Mouse (Mus musculus): ENCODE results near the gene Ufsp1. TPM values are rescaled to one million over a fixed set of nuclear protein-coding genes. Genes with fewer than 3 reads are reported as not detected.
"Not testable (repeated sequence)": the region's sequence is repeated elsewhere in the genome, so short reads cannot be mapped to it uniquely, and the experiment has no call there.

Ufsp1 gene
- polyA plus RNA-seq (2016; fragmentation: Nextera tagmentation; extraction: Ambion mirVana), result 9.6 and 11.0 TPM in 2 replicates

- peak; percentile 95 for DNase-seq (ENCODE audit: low spot score)
- peaks cover 42% of the 10 kb centered on the region for H3K27me3 ChIP-seq (ENCODE audit: low read depth, poor library complexity, severe bottlenecking)
- H3K36me3 ChIP-seq, result peaks cover 44% of the 10 kb centered on the region
- H3K9me3 ChIP-seq (replicated peaks), result no peaks in the 10 kb centered on the region
- peaks cover 55% of the 10 kb centered on the region for H3K4me1 ChIP-seq
- peak within 1 kb of the TSS; percentile 79 for H3K4me3 ChIP-seq
- WGBS, result 0% methylated on average over 52 of the region's 52 CpGs
- H3K27ac ChIP-seq (replicated peaks), result peak within 1 kb of the TSS; percentile 94
These were observed at the start of gene Ufsp1 for GRCm38 (mm10) chr5:137293839-137294743. Ufsp1 (plus strand) TSS chr5:137294629.

DNA sequence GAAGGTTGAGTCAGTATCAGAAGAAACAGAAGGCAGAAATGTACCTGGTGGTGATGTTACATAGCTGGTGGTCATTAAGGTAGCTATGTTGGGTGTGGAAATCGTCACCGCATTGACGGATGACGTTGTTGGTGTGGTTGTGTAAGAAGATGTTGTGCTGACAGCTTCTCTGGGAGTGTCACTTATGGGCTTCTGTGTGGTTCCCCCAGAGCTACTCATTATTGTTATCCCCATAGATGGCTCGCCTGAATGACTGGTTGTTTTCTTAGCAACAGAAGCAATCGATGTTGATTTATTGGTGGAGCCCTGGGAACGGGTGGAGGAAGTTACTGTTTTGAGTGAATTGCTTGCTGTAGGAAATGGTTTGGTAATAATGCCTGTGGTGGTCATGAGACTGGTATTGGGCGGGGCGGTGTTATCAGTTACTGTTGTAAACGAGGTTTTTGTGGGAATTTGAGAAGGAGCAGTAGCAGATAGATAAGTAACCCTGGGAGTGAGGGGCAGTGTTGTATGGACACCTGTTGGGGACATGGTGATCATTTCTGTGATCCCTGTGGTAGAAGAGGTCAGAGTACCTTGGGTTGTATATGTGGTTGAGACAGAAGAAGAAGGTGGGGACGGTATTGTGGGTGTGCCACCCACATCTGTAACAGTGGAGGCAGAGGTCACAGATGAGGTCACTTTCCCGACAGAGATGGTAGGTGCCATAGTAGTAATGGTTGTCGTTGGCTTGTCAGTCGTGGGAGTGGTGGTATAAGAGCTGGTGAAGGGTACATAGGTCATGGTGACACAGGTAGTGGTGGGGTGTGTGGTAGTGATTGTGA lies 30.3 kb upstream of the Ufsp1 start:
- Histone ChIP-seq H3K27ac (replicated peaks) (no peak overlapping the region), H3K9me3 (replicated peaks) (no peaks in the 10 kb centered on the region), H3K36me3 (no peaks in the 10 kb centered on the region), H3K27me3 (ENCODE audit: low read depth, poor library complexity, severe bottlenecking) (no peaks in the 10 kb centered on the region), H3K4me1 (peaks cover 16% of the 10 kb centered on the region), H3K4me3 (no peak overlapping the region)
- WGBS, result 89% methylated on average over 14 of the region's 14 CpGs
- no peak for DNase-seq (ENCODE audit: low spot score)

DNA sequence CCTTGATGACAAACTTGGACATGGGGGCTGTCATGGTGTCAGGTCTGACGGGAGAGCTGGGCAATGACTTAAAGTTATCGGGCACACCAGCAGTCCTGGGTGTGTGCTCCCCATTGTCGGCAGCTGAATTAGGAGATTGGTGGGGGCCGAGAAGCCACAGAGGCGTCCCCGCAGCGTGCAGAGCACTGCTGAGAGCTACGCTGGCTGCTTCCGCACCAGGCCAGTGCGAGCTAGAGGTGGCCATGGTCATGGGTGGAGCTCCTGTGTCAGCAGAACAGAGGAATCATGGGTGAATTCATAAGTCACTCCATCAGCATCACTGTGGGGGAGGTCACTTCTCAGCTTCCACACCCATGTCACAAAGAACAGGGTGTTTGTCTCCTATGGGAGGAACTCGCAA lies 29.6 kb upstream of the Ufsp1 start:
- WGBS, result 92% methylated on average over 11 of the region's 11 CpGs
- Histone ChIP-seq H3K27ac (replicated peaks) (no peak overlapping the region), H3K4me1 (peaks cover 16% of the 10 kb centered on the region), H3K4me3 (no peak overlapping the region), H3K36me3 (no peaks in the 10 kb centered on the region), H3K9me3 (replicated peaks) (no peaks in the 10 kb centered on the region), H3K27me3 (ENCODE audit: low read depth, poor library complexity, severe bottlenecking) (no peaks in the 10 kb centered on the region)
- DNase-seq (ENCODE audit: low spot score), result no peak

DNA sequence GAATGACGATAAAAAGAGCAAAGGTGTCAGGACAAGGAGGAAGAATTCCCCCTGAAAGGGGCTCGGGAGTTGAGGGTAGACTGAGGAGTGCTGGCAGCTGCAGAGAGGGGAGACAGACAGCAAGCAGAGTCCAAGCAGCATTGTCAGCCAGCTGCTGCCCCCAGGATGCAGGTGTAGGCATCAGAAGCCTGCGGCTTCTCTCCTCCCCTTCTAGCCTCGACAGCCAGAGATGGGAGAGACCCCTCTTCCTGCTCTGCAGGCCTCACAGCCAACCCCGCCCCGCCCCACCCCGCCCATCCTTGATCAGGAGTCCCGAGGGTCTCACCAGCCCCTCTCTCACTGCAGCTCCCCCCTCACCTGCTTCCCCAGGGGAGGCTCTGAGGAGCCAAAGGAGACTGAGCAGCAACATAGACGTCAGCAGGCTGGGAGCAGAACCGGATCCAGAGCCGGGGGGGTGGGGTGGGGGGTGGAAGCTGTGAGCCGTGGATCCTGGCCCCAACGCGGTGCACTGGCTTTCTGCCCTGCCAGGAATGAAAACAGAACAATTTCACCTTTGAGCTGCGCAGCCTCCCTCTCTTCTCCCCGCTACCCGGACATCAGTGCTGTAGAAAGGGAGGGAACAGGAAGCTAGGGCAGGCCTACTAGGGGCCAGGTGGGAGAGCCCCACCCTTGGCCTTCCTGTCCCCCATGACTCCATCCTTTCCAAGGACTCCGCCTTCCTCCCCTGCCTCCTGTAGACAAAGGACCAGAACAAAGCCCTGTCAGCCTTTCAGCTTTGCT lies 26.1 kb upstream of the Ufsp1 start:
- peak overlapping the region; percentile 20; the same call in 1 of the 2 replicates for H3K4me3 ChIP-seq
- peaks cover 6% of the 10 kb centered on the region; the same call in 1 of the 2 replicates for H3K9me3 ChIP-seq (replicated peaks)
- H3K27ac ChIP-seq (replicated peaks), result peak overlapping the region; percentile 73
- H3K4me1 ChIP-seq, result peaks cover 16% of the 10 kb centered on the region
- 37% methylated on average over 16 of the region's 18 CpGs for WGBS
- no peaks in the 10 kb centered on the region for H3K36me3 ChIP-seq
- DNase-seq (ENCODE audit: low spot score), result no peak
- no peaks in the 10 kb centered on the region for H3K27me3 ChIP-seq (ENCODE audit: low read depth, poor library complexity, severe bottlenecking)

DNA sequence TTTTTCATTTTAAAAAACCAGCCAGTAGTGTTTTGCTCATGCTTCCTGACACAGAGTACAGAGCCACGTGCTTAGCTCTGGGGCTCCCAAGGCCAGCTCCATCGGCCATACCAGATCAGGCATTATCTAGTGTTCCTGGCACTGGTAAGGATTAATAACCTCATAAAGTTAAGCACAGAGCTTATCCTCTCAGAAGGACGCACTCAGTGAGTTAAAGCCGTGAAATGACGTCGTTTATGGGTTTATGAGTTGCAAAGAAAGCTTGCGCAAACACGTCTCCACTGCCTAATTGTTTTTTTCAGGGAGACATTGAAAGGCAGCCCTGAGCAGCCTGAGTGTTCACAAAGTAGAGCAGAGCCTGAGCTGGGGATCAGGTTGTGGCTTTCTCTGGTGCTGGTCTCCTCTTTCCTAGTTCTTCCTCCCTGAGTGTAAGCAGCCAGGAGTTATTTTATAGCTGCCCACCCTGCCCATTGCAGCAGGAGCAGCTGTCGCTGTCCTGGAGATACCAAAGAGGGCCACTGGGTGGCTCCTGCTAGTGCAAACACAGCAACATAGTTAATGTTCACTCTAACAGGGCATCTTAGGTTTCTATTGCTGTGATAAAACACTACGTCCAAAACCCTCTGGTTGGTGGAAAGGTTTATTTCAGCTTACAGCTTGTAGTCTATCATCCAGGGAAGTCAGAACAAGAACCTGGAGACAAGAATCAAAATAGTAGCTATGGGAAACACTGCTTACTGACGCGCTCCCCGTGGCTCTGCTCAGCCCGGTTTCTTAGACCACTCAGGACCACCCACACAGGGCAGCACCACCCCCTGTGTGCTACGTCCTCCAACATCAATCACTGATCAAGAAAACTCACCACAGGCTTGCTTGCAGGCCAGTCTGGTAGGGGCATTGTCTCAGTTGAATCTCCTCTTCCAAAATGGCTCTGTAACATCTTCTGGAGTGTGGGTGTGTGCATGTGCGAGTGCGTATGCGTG lies 16.8 kb upstream of the Ufsp1 start:
- 63% methylated on average over 18 of the region's 18 CpGs for WGBS
- Histone ChIP-seq H3K27ac (replicated peaks) (no peak overlapping the region), H3K4me3 (no peak overlapping the region), H3K27me3 (ENCODE audit: low read depth, poor library complexity, severe bottlenecking) (no peaks in the 10 kb centered on the region), H3K9me3 (replicated peaks) (peaks cover 12% of the 10 kb centered on the region; the same call in 1 of the 2 replicates), H3K36me3 (no peaks in the 10 kb centered on the region), H3K4me1 (peaks cover 3% of the 10 kb centered on the region)
- peak; percentile 31 for DNase-seq (ENCODE audit: low spot score)

DNA sequence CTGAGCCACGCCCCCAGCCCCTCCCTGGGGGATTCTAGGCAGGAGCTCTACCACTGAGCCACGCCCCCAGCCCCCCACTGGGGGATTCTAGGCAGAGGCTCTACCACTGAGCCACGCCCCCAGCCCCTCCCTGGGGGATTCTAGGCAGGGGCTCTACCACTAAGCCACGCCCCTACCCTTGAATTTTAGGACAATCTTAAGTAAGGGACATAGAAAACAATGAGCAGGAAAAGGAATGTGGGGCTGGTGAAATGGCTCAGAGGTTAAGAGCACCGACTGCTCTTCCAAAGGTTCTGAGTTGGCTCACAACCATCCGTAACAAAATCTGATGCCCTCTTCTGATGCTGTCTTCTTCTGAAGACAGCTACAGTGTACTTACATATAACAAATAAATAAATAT lies 10.0 kb upstream of the Ufsp1 start:
- not testable (repeated sequence) for H3K36me3 ChIP-seq; DNase-seq (ENCODE audit: low spot score); H3K4me3 ChIP-seq; H3K9me3 ChIP-seq (replicated peaks); H3K27ac ChIP-seq (replicated peaks)
- H3K4me1 ChIP-seq, result peaks cover 31% of the 10 kb centered on the region
- peaks cover 25% of the 10 kb centered on the region for H3K27me3 ChIP-seq (ENCODE audit: low read depth, poor library complexity, severe bottlenecking)
- WGBS, result 80% methylated on average over 5 of the region's 6 CpGs

DNA sequence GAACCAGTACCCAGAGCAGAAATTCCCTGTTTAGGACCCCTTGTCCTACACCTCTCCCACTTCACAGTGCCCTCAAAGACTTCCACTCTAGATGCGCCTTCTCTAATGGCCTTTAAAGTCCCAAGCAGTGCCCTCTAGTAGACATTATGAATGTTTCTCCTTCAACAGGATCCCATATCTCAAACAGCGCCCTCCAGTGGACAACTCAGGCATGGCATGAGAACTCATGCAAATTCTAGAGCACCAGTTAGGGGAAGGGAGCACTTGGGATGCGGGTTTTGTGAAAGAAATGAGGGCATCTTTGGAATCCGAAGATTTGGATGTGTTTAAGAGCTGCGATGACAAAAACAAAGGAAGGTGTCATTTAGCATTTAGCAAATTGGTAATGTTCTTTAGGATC lies 9.4 kb upstream of the Ufsp1 start:
- Histone ChIP-seq H3K27ac (replicated peaks) (no peak overlapping the region), H3K4me1 (peaks cover 37% of the 10 kb centered on the region), H3K27me3 (ENCODE audit: low read depth, poor library complexity, severe bottlenecking) (peaks cover 31% of the 10 kb centered on the region), H3K9me3 (replicated peaks) (peaks cover 5% of the 10 kb centered on the region; the same call in 1 of the 2 replicates), H3K4me3 (no peak overlapping the region), H3K36me3 (no peaks in the 10 kb centered on the region)
- no peak for DNase-seq (ENCODE audit: low spot score)
- WGBS, result 63% methylated on average over 5 of the region's 5 CpGs

GRCm38 (mm10) chr5:137285986-137286385 lies 8.4 kb upstream of the Ufsp1 start:
- peaks cover 5% of the 10 kb centered on the region; the same call in 1 of the 2 replicates for H3K9me3 ChIP-seq (replicated peaks)
- no peak overlapping the region for H3K27ac ChIP-seq (replicated peaks)
- H3K36me3 ChIP-seq, result no peaks in the 10 kb centered on the region
- H3K4me1 ChIP-seq, result peaks cover 46% of the 10 kb centered on the region
- DNase-seq (ENCODE audit: low spot score), result no peak
- WGBS, result 60% methylated on average over 7 of the region's 7 CpGs
- peaks cover 41% of the 10 kb centered on the region for H3K27me3 ChIP-seq (ENCODE audit: low read depth, poor library complexity, severe bottlenecking)
- no peak overlapping the region for H3K4me3 ChIP-seq

DNA sequence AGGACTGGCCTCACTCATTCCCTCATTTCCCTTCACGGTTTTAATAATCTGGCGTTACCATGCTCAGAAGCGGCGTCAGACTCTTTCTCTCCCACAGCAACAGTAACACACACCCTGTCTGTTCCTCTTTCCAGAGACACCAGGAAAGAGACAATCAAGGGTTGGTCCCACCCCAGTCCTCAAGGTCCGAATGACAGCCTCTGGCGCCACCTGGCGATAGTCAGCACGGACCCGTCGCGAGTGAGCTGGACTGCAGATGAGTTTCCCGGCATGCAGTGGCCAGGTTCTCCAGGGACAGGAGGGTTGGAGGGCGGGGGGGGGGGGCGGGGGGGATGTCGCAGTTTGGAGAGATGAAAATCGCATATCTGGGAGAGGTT lies 7.8 kb upstream of the Ufsp1 start:
- Histone ChIP-seq H3K27ac (replicated peaks) (peak overlapping the region; percentile 80), H3K9me3 (replicated peaks) (peaks cover 5% of the 10 kb centered on the region; the same call in 1 of the 2 replicates), H3K4me3 (peak overlapping the region; percentile 61), H3K4me1 (peaks cover 47% of the 10 kb centered on the region), H3K36me3 (no peaks in the 10 kb centered on the region), H3K27me3 (ENCODE audit: low read depth, poor library complexity, severe bottlenecking) (peaks cover 47% of the 10 kb centered on the region)
- peak; percentile 91 for DNase-seq (ENCODE audit: low spot score)
- WGBS, result under 1% methylated on average over 16 of the region's 16 CpGs

- WGBS, result under 1% methylated on average over 40 of the region's 40 CpGs
- no peaks in the 10 kb centered on the region for H3K36me3 ChIP-seq
- H3K27ac ChIP-seq (replicated peaks), result peak within 1 kb of the TSS; percentile 80
These were observed 7.1 kb upstream of the Ufsp1 start, which contains the start of gene Ache for GRCm38 (mm10) chr5:137287032-137287952. Ache (plus strand) TSS chr5:137287519.

More at GRCm38 (mm10) chr5:137287032-137287952, 7.1 kb upstream of the Ufsp1 start, which contains the start of gene Ache:
- Histone ChIP-seq H3K4me3 (peak within 1 kb of the TSS; percentile 61), H3K9me3 (replicated peaks) (peaks cover 5% of the 10 kb centered on the region; the same call in 1 of the 2 replicates), H3K4me1 (peaks cover 47% of the 10 kb centered on the region), H3K27me3 (ENCODE audit: low read depth, poor library complexity, severe bottlenecking) (peaks cover 54% of the 10 kb centered on the region)
- DNase-seq (ENCODE audit: low spot score), result peak; percentile 75

Measured in midbrain, embryonic 10.5 days (tissue).